Mouse (Mus musculus) liver, adult 2 months (tissue): ENCODE measurements at regions not wholly inside any gene's neighbourhood (a gene's known extent, or its start where the extent isn't known, plus 50 kb on each side); places are given as distances from the start of the nearest gene placed in this dataset.

Source experiments
- CTCF ChIP-seq: fragments of 200-500 bp; IDR thresholded peaks from 2 replicates; pipeline ENCODE4 v1.5.1; 2011; ENCODE audit warnings: low read depth, low read length, control low read depth
- POLR2A ChIP-seq: fragments of 200-500 bp; IDR thresholded peaks from 2 replicates; pipeline ENCODE4 v1.6.1; 2011; ENCODE audit warnings: low read length, control low read depth; ENCODE audit not compliant: insufficient read depth; ENCODE audit errors: extremely low read depth

GRCm38 (mm10) chr6:31053003-31053402 lies 94.1 kb upstream of the Klf14 start:
- TF ChIP-seq CTCF (no peak), POLR2A (no peak)
